Mouse (Mus musculus): ENCODE data around the gene Hspb7.

Gene Hspb7

DNA sequence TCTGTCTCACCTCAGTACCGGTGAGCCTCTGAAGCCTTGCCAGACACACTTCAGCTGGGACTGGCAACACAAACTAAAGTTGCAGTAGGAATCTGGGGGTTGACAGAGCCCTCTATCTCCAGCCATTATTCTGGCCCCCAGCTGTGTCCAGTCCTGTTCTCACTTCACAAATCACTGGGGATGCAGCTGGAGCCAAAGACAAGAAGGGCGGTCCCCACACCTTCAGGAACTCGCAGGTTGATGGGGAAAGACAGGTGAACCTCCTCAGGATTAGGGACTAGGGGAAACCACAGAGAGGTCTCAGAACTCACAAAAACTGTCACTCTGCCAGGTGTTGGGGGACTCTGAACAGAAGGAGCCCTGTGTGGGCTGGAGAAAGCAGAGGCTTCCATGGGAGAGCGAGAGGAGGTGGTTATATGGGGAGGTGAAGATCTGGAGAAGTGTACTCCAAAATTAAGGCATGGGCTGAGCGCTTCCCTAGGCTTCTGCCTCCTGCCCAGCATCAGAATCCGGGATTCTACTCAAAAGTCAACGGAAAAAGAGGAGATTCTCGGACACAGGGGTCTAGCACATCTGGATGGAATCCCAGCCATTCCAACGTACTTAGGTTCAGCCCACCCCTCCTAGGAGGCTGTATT lies at the start of gene Hspb7:
Gene Hspb7 (plus strand): TSS at position 588 of the 638 bp plus-strand sequence.
- no peak for DNase-seq (ENCODE audit: low spot score in 2 of 2)

DNA sequence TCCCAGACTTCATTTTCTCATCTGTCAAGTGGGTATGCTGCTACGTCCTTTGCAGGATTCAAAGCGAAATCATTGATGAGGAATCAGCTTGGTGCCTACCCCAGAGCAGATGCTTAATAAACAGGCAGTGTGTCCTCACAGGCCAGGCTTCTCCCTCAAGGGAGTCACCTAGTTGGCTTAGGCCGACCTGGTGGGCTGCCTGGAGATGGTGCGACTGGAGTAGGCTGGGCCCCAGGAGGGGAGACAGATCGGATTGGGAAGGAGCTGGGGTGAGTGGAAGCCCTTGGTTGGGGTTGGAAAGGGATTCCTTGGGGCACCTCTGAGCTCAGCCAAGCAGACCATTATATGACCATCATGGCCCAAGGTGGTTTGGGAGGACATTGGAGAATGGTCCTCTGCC lies 48.2 kb upstream of the Hspb7 start:
- DNase-seq (ENCODE audit: low spot score in 2 of 2): no peak

DNA sequence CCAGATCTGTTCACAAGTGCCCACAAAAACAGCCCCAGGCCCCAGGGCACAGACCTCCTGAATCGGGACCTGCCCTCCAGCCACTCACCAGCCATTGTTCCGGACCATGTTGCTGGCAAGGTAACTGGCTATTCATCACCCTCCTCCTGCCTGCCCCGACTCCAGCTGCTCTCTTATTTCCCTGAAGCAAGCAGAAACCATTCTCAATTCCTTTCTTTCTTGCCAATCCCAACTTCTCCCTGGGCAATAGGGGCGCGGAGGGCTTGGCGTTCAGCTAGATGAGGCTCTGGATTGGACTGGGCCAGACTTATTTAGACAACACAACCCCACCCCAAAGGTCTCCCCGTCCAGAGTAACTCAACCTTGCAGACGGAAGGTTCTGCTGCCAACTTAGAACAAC lies 40.9 kb upstream of the Hspb7 start:
- DNase-seq (ENCODE audit: low spot score in 2 of 2): no peak

DNA sequence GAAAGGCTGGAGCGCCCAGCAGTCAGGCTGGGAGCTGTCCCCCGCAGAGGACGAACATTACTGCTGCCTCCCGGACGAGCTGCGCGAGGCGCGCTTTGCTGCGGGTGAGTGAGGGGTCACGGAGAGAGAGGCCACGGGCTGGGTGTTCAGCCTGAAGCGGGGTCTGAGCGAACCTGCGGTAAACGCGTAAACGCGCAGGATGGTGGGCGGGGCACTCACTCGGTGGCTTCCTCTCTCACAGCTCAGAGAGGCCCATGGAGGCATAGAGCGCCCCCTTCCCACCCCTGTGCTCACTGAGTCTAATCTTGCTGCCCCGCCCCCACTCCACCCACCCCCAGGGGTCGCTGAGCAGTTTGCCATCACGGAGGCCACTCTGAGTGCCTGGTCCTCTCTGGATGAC lies 38.2 kb upstream of the Hspb7 start:
- no peak for DNase-seq (ENCODE audit: low spot score in 2 of 2)

DNA sequence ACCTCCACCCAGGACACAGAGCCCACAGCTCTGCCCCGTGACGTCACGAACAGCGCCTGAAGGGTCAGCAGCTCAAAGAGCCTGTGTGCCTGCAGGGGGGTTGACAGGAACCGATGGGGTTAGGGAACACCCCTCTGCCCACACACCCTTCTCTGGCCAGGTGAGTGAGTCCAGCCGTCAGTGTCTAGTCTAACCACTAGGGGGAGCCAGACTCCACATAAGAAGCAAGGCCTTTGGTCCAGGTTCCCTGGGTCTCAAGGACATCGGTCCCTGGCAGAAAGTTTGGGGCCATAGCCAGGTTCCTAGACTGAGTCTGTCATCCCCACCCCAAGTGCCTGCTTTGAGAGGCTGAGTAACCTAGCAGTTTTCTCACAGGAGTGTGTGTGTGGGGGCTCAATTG lies 35.3 kb upstream of the Hspb7 start:
- DNase-seq (ENCODE audit: low spot score in 2 of 2): peak; percentile 35 to 49

DNA sequence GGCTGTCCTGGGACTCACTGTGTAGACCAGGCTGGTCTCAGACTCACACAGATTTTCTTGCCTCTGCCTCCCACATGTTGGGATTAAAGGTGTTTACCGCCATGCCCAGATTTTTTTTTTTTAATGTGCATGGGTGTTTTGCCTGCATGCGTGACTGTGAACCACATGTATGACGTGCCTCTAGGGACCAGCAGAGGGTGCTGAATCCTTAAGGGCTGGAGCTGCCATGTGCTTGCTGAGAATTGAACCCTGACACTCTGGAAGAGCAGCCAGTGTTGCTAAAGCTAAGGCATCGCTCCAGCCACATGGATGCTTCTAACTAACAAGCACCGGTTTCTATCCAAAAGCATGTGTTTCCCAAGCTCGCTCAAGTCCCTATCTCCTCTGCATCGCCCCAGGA lies 34.4 kb upstream of the Hspb7 start:
- no peak for DNase-seq (ENCODE audit: low spot score in 2 of 2)

DNA sequence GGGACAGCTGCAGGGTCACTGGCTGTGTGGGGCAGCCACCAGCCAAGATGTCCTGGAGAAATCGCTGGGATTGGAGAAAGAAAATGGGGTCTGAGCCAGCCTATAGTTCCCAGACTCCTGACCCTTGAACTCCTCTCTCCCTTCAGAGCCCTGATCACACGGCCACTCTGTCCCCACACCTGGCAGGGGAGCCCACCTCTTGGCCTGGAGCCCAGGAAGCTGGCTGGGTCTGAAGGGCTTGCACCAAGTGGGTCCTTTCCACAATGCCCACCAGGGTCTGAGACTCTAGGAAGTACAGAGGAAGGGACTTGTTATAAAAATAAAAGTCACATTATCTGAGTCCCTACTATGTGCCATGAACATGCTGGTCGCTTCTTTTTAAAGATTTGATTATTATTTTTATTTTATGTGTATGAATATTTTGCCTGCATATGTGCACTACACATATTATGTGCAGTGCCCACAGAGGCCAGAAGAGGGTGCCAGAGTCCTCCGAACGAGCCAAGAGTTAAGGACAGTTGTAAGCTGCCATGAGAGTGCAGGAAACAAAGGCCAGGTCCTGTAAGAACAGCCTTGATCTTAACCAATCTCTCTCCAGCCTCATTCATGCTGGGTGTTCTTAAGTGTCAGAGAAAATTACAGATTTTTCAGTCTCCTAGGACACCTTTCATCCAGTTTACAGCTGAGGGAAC lies 33.3 kb upstream of the Hspb7 start:
- peak; percentile 48 to 64 for DNase-seq (ENCODE audit: low spot score in 2 of 2)

DNA sequence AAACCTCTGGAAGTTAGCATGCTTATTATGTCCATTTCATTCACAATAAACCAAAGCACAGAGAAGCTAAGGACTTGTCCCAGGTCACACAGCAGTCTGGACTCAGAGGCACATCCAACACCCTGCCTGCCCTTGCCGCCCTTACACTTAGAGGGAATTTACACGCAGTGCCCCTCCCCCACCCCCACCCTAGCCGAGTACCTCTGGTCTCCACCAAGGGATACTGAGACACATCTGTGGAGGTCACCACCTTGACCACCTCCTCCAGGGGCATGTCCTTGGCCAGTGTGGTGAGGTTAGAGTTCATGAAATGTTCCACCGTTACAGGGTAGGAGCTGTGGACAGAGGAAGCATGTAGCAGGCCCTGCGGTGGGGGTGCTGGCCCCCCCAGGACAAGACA lies 32.6 kb upstream of the Hspb7 start:
- no peak for DNase-seq (ENCODE audit: low spot score in 2 of 2)

DNA sequence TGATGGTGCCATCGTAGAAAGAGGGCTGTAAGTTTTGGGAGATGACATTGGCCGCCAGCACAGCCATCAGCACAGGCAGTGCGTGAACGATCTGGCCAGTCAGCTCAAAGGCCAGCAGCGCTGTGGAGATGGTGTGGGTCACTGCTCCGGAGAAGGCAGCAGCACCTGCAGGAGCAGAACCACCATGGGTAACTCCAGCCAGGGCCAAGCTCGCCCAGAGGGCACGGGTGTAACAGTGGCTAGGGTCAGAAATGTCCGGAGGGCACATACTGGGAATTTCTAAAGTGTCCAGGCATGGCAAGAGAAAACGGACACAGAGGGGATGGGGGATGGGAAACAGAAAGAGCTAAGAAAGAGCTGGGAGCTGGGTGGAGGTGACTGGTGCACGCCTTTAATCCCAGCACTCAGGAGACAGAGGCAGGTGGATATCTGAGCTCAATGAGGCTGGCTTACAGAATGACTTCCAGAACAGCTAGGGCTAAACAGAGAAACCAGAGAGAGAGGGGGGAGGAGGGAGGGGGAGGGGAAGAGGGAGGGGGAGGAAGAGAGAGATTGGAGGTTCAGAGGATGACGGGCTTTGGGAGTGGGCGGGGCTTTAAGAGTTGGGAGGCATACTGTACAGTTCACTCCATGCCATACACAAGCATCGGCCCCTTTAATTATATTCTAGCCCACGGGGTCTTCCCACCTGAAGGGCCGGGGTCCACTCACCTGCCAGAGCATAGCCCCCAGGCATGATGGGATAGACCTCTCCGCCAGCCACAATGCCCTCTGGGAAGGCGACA lies 31.0 kb upstream of the Hspb7 start:
- DNase-seq (ENCODE audit: low spot score in 2 of 2): no peak

DNA sequence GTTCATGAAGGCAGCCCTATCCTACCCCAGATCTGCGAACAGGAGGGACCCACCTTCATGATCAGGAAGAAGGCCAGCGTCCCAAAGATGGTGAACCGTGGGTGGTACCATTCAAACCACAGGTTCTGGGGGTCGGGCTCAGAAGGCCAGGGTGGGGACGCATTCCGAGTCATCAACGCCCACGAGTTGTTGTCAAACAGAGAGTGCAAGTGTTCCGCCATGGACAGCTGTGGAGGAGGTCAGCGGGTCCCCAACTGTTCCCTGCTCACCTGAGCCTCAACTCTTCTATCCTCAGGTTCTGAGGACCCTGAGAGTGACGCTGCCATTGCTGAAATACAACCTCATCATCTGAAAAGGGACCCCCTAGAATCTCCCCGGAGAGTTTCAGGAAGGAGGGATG lies 29.3 kb upstream of the Hspb7 start:
- no peak for DNase-seq (ENCODE audit: low spot score in 2 of 2)

DNA sequence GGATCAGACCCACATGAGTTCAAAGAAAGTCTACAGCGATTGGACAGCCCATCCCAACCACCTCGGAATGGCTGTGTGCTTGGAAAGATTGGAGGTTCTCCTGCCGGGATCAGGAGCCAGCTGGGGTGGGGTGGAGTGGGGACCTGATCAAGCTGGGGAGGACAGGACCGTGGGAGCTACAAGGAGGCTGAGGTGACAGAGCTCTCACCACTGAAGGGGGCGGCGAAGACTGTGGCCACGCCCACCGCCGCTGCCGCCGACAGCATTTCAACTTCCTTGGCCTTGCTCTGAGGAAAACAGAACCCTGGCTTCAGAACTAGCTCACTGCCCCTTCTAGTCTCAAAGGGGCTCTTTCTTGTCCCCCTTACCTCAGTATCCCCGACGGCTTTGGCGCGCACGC lies 25.8 kb upstream of the Hspb7 start:
- no peak for DNase-seq (ENCODE audit: low spot score in 2 of 2)

DNA sequence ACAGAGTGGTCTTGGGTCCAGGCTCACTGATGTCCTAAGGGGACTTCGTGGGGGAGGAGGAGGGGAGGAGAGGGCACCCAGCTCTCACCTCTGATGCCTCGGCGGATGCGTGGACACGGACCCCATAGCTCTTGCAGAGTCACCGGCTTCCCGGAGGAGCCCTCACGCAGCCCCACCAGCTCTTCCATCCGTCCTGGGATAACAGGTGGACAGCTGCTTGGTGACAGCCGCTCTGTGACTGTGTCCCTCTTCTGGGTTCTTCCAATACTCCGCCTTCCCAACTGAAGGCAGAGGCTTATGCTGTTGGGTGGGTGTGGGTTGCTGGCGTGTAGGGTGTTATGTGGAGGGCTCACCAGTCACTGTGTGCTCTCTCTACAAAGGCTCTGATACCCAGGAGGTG lies 22.7 kb upstream of the Hspb7 start:
- DNase-seq (ENCODE audit: low spot score in 2 of 2): no peak

DNA sequence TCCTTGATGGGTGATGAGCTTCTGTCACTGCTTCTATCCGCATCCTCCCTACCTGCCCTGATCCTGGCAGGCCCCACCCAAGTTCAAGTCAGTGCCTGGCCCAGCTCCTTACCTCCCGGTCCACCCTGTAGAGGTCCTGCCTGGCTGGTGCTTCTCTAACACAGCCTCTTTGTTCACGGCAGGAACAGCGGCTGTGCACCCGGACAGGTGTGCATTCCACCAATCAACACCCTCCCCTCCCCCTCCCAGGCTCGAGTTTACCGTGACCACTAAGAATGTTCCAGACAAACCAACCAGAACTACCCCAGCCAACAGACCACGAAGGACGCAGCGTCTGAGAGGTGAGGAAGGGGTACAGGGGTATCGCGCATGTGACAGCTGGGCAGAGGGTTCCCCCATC lies 22.0 kb upstream of the Hspb7 start, which contains the start of gene Clcnka:
Gene Clcnka (minus strand): TSS at position 180 of the 400 bp plus-strand sequence.
- DNase-seq (ENCODE audit: low spot score in 2 of 2): no peak

DNA sequence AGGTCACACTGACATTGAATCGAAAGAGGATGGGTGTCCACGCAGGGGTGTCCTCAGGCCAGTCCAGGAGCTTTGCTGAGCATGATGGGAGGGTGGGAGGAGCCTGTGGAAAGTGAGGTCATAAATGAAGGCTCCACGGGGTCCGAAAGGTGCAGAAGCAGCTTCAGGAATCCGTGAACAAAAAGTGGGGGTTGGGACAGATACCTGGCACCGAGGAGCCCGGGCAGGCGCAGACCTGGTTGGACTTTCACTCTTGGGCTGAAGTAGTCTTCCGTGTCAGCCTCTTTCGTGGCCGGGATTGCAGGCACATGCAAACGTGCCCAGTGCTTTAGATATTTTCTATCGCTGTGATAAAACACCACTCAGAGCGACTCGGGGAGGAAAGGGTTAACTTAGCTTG lies 20.4 kb upstream of the Hspb7 start:
- DNase-seq (ENCODE audit: low spot score in 2 of 2): no peak

DNA sequence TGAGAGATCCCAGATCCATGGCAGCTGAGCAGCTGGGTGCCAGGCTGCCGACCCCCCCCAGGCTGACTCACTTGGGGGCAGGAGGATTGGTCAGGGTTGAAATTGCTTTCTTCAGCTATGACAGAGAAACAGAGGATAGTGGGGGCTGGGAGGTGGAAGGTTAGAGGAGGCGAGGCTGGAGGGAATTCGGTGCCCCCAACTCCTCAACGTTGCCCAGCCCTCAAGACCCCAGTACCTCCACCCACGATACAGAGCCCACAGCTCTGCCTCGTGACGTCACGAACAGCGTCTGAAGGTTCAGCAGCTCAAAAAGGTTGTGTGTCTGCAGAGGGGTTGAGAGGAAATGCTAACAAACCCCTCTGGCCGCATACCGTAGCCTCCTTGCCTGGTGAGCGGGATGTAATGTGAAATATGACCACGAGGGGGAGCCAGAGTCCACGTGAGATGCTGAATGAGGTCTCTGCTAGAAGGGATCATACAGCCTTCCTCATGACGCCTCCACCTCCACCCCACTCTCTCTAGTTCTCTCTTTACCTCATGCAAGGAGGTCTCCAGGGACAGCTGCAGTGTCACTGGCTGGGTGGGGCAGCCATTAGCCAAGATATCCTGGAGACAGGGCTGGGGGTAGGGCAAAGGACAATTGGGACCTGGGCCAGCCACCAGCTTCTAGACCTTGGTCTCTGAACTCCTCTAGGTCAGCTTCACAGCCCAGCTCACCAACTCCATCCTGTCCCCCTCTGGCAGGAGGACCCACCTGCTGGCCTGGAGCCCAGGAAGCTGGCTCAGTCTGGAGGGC lies 15.9 kb upstream of the Hspb7 start:
- peak; percentile 74 to 88 for DNase-seq (ENCODE audit: low spot score in 2 of 2)

DNA sequence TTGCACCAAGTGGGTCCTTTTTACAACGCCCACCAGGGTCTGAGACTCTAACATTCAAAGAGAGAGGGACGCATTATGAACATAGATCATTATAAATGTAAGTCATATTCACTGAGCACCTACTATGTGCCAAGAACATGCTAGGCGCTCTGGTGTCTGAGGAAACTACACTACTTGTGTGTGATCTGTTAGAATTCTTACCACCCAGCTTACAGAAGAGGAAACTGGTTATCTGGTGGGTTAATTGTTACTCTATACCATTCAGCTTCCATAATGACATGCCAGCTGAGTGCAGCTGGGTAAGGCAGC lies 15.3 kb upstream of the Hspb7 start:
- DNase-seq (ENCODE audit: low spot score in 2 of 2): no peak

DNA sequence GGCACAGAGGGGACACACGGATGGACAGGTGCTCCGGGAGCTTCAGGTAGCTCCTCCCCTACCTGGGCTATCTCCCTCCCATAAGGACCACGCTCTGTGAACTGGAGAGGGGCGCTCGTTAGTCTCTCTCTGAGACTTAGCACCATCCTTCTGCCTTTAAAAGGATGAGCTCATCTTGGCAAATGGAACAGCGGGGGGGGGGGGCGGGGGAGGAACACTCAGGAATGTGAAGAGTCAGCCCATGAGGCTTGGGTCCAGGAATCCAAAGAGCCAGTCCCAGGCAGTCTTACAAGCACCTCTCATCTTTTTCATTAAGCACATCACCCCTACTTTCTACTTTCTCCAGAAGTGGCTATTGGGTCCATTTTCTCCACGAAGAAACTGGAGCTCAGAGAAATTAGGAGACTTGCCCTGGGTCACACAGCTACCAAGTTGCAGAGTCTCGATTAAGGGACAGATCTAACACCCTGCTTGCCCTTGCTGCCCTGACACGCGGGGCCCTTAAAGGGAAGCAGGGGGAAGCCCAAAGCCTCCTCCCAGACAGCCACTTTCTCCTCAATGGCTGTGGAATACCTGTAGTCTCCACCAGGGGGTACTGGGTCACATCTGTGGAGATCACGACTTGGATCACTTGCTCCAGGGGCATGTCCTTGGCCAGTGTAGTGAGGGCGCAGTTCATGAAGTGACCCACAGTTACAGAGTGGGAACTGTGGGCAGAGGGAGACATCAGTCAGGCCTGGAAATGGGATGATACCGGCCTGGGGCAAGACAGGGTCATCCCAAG lies 13.9 kb upstream of the Hspb7 start:
- DNase-seq (ENCODE audit: low spot score in 2 of 2): peak in 1 of 2 experiments; percentile 52

DNA sequence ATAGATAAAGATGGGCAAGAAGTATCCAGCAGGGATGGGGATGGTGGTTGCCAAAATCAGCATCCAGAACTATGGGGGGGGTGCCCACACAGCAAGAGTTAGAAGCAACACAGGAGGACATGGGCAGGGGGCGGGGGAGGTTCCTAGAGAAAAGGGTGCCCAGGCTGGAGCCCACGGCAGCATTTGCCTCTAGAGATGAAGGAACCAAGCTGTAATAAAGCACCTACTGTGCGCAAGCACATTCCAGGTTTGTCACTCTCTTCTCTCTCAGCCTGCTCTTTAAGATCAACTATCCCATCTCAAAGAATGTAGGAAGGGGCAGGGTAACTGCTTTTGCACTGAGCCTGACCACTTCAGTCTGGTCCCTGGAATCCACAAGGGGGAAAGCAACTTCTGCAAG lies 12.0 kb upstream of the Hspb7 start:
- no peak for DNase-seq (ENCODE audit: low spot score in 2 of 2)

DNA sequence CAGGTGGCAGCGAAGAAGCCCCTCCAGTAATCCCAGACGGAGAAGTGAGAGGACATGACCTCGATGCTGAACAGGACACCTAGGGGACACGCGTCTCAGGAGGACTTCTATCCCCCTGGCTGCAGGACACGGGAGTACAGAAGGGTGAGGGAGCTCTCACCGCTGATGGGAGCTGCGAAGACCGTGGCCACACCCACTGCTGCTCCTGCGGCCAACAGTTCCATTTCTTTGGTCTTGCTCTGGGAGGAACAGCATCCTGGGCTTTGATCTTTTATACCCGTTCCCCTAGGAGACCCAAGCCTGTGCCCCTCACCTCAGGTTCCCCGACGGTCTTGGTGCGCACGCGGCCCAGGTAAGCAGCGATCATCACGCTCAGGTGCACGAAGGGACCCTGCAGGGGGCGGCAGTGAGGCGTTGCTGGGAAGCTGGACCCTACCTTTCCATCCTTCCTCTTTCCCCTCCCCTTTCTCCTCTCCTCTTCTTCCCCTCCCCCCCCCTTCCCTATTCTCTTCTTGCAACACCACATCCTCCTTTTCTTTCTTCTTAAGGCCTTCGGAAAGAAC lies 9.1 kb upstream of the Hspb7 start:
- DNase-seq (ENCODE audit: low spot score in 2 of 2): no peak

DNA sequence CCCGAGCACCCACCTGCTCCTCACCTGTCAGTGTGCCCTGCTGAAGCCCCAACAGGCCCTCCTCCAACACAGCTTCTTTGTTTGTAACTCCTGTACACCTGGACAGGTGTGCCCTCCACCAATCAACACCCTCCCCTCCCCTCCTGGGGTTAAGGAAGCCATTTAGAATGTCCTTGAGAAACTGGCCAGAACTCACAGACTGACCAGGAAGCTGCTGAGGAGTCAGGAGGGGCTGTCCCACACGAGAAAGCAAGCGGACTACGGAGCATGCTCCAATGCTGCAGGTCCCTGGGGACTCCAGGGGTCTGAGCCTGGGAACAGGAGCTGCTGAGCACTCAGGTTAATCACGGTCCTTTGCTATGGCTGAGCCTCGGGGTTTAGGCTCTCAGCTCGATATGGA lies 4.7 kb upstream of the Hspb7 start, which contains the start of gene Clcnkb:
Gene Clcnkb (minus strand): TSS at position 91 of the 400 bp plus-strand sequence.
- DNase-seq (ENCODE audit: low spot score in 2 of 2): no peak
